Mouse (Mus musculus): ENCODE measurements around the gene Sugt1. TPM values are rescaled to one million over a fixed set of nuclear protein-coding genes. Genes with fewer than 3 reads are reported as not detected.

Sugt1 gene
- polyA plus RNA-seq, 1 experiment = 0.28 TPM

- H3K4me3 ChIP-seq (replicated peaks) = no peak overlapping the region
- no peaks in the 10 kb centered on the region for H3K9me3 ChIP-seq (ENCODE audit: control insufficient read depth, low read length)
- no peaks in the 10 kb centered on the region for H3K4me1 ChIP-seq (ENCODE audit: control insufficient read depth)
- peaks cover 76% of the 10 kb centered on the region for H3K36me3 ChIP-seq (ENCODE audit: control insufficient read depth)
- TF ChIP-seq GATA1 (IDR thresholded peaks at IDR 0.05; ENCODE audit: low read length) (no peak), TAL1 (IDR thresholded peaks at IDR 0.05; ENCODE audit: low read length) (no peak)
- no peaks in the 10 kb centered on the region for H3K27me3 ChIP-seq (ENCODE audit: control insufficient read depth)
Measured at GRCm38 (mm10) chr14:79573482-79574191, 13.9 kb upstream of the Sugt1 start.

- no peak for TF ChIP-seq GATA1 (IDR thresholded peaks at IDR 0.05; ENCODE audit: low read length)
- no peak for TF ChIP-seq TAL1 (IDR thresholded peaks at IDR 0.05; ENCODE audit: low read length)
- no peaks in the 10 kb centered on the region for H3K9me3 ChIP-seq (ENCODE audit: control insufficient read depth, low read length)
- no peaks in the 10 kb centered on the region for H3K4me1 ChIP-seq (ENCODE audit: control insufficient read depth)
- no peaks in the 10 kb centered on the region for H3K27me3 ChIP-seq (ENCODE audit: control insufficient read depth)
- H3K36me3 ChIP-seq (ENCODE audit: control insufficient read depth) = peaks cover 74% of the 10 kb centered on the region
- no peak overlapping the region for H3K4me3 ChIP-seq (replicated peaks)
Measured at GRCm38 (mm10) chr14:79574361-79574760, 13.1 kb upstream of the Sugt1 start.

GRCm38 (mm10) chr14:79583526-79584245 lies 3.8 kb upstream of the Sugt1 start:
- no peaks in the 10 kb centered on the region for H3K9me3 ChIP-seq (ENCODE audit: control insufficient read depth, low read length)
- peaks cover 22% of the 10 kb centered on the region for H3K4me1 ChIP-seq (ENCODE audit: control insufficient read depth)
- H3K4me3 ChIP-seq (replicated peaks) = no peak overlapping the region
- peaks cover 47% of the 10 kb centered on the region for H3K36me3 ChIP-seq (ENCODE audit: control insufficient read depth)
- TF ChIP-seq TAL1 (IDR thresholded peaks at IDR 0.05; ENCODE audit: low read length) (no peak), GATA1 (IDR thresholded peaks at IDR 0.05; ENCODE audit: low read length) (no peak)
- H3K27me3 ChIP-seq (ENCODE audit: control insufficient read depth) = no peaks in the 10 kb centered on the region

GRCm38 (mm10) chr14:79586499-79587138 lies 872 bp upstream of the Sugt1 start:
- H3K36me3 ChIP-seq (ENCODE audit: control insufficient read depth) = peaks cover 24% of the 10 kb centered on the region
- H3K4me1 ChIP-seq (ENCODE audit: control insufficient read depth) = peaks cover 33% of the 10 kb centered on the region
- no peaks in the 10 kb centered on the region for H3K27me3 ChIP-seq (ENCODE audit: control insufficient read depth)
- H3K4me3 ChIP-seq (replicated peaks) = peak overlapping the region; percentile 93
- TF ChIP-seq GATA1 (IDR thresholded peaks at IDR 0.05; ENCODE audit: low read length) (no peak), TAL1 (IDR thresholded peaks at IDR 0.05; ENCODE audit: low read length) (no peak)
- no peaks in the 10 kb centered on the region for H3K9me3 ChIP-seq (ENCODE audit: control insufficient read depth, low read length)

- Histone ChIP-seq H3K4me3 (replicated peaks) (peak overlapping the region; percentile 93), H3K36me3 (ENCODE audit: control insufficient read depth) (peaks cover 18% of the 10 kb centered on the region), H3K9me3 (ENCODE audit: control insufficient read depth, low read length) (no peaks in the 10 kb centered on the region), H3K4me1 (ENCODE audit: control insufficient read depth) (peaks cover 34% of the 10 kb centered on the region), H3K27me3 (ENCODE audit: control insufficient read depth) (no peaks in the 10 kb centered on the region)
- TF ChIP-seq TAL1 (IDR thresholded peaks at IDR 0.05; ENCODE audit: low read length) = no peak
- no peak for TF ChIP-seq GATA1 (IDR thresholded peaks at IDR 0.05; ENCODE audit: low read length)
Measured at GRCm38 (mm10) chr14:79587852-79588229, 350 bp downstream of the Sugt1 start.

GRCm38 (mm10) chr14:79588534-79588951 lies 1.1 kb downstream of the Sugt1 start:
- TF ChIP-seq GATA1 (IDR thresholded peaks at IDR 0.05; ENCODE audit: low read length) (no peak), TAL1 (IDR thresholded peaks at IDR 0.05; ENCODE audit: low read length) (no peak)
- H3K4me1 ChIP-seq (ENCODE audit: control insufficient read depth) = peaks cover 34% of the 10 kb centered on the region
- H3K36me3 ChIP-seq (ENCODE audit: control insufficient read depth) = peaks cover 13% of the 10 kb centered on the region
- H3K27me3 ChIP-seq (ENCODE audit: control insufficient read depth) = no peaks in the 10 kb centered on the region
- H3K4me3 ChIP-seq (replicated peaks) = peak overlapping the region; percentile 93
- no peaks in the 10 kb centered on the region for H3K9me3 ChIP-seq (ENCODE audit: control insufficient read depth, low read length)

- H3K9me3 ChIP-seq (ENCODE audit: control insufficient read depth, low read length) = no peaks in the 10 kb centered on the region
Measured at GRCm38 (mm10) chr14:79589401-79589800, 1.9 kb downstream of the Sugt1 start.

GRCm38 (mm10) chr14:79590916-79591315 lies 3.4 kb downstream of the Sugt1 start:
- peaks cover 33% of the 10 kb centered on the region for H3K4me1 ChIP-seq (ENCODE audit: control insufficient read depth)
- TF ChIP-seq TAL1 (IDR thresholded peaks at IDR 0.05; ENCODE audit: low read length) (no peak), GATA1 (IDR thresholded peaks at IDR 0.05; ENCODE audit: low read length) (no peak)
- H3K9me3 ChIP-seq (ENCODE audit: control insufficient read depth, low read length) = no peaks in the 10 kb centered on the region
- H3K27me3 ChIP-seq (ENCODE audit: control insufficient read depth) = no peaks in the 10 kb centered on the region
- H3K4me3 ChIP-seq (replicated peaks) = no peak overlapping the region
- peaks cover 28% of the 10 kb centered on the region for H3K36me3 ChIP-seq (ENCODE audit: control insufficient read depth)

More at GRCm38 (mm10) chr14:79589401-79589800, 1.9 kb downstream of the Sugt1 start:
- Histone ChIP-seq H3K4me3 (replicated peaks) (no peak overlapping the region), H3K36me3 (ENCODE audit: control insufficient read depth) (peaks cover 15% of the 10 kb centered on the region), H3K4me1 (ENCODE audit: control insufficient read depth) (peaks cover 34% of the 10 kb centered on the region), H3K27me3 (ENCODE audit: control insufficient read depth) (no peaks in the 10 kb centered on the region)
- TF ChIP-seq TAL1 (IDR thresholded peaks at IDR 0.05; ENCODE audit: low read length) (no peak), GATA1 (IDR thresholded peaks at IDR 0.05; ENCODE audit: low read length) (no peak)

- Histone ChIP-seq H3K4me3 (replicated peaks) (no peak overlapping the region), H3K36me3 (ENCODE audit: control insufficient read depth) (peaks cover 34% of the 10 kb centered on the region), H3K27me3 (ENCODE audit: control insufficient read depth) (no peaks in the 10 kb centered on the region), H3K9me3 (ENCODE audit: control insufficient read depth, low read length) (no peaks in the 10 kb centered on the region), H3K4me1 (ENCODE audit: control insufficient read depth) (peaks cover 26% of the 10 kb centered on the region)
- TF ChIP-seq TAL1 (IDR thresholded peaks at IDR 0.05; ENCODE audit: low read length) (no peak), GATA1 (IDR thresholded peaks at IDR 0.05; ENCODE audit: low read length) (no peak)
Measured at GRCm38 (mm10) chr14:79591611-79592010, 4.1 kb downstream of the Sugt1 start.
